Mouse (Mus musculus) MEL (cell line): ENCODE measurements around the gene Spsb1. TPM values are rescaled to one million over a fixed set of nuclear protein-coding genes. Genes with fewer than 3 reads are reported as not detected.

ENCODE experiments used
- DNase-seq: peaks from one replicate; pipeline ENCODE4 v3.0.0; 2011; ENCODE audit warnings: low read depth, low spot score
- H3K27ac ChIP-seq: 2 replicates; pipeline ENCODE4 v1.5.1; 2012; ENCODE audit warnings: low read depth, mild to moderate bottlenecking, control low read depth, low read length, moderate library complexity; ENCODE audit not compliant: control insufficient read depth
- H3K27me3 ChIP-seq, 2 experiments: fragments of 150-350 bp in 1 of 2; sonication (generic) in 1 of 2; 2 replicates each; pipeline ENCODE4 v1.6.1; 2012; ENCODE audit warnings: low read length in 2 of 2, mild to moderate bottlenecking in 2 of 2, improper control_type of control experiment in 1 of 2, moderate library complexity in 1 of 2; ENCODE audit not compliant: insufficient read depth in 2 of 2, control insufficient read depth in 1 of 2
- H3K36me3 ChIP-seq, 2 experiments: 2 replicates each; pipeline ENCODE4 v1.6.1; 2012 to 2014; ENCODE audit warnings: low read length in 2 of 2, improper control_type of control experiment in 1 of 2, inconsistent platforms in 1 of 2, mild to moderate bottlenecking in 1 of 2; ENCODE audit not compliant: insufficient read depth in 2 of 2, control insufficient read depth in 1 of 2
- H3K4me1 ChIP-seq, 2 experiments: fragments of 150-350 bp in 1 of 2; sonication (generic) in 1 of 2; 2 replicates each; pipeline ENCODE4 v1.6.1; 2012; ENCODE audit warnings: low read length in 2 of 2, improper control_type of control experiment in 1 of 2, mild to moderate bottlenecking in 1 of 2; ENCODE audit not compliant: insufficient read depth in 2 of 2, control insufficient read depth in 1 of 2
- H3K4me3 ChIP-seq, 2 experiments: fragments of 150-350 bp in 1 of 2; sonication (generic) in 1 of 2; 2 replicates each; pipeline ENCODE4 v1.5.1; 2012; ENCODE audit warnings: low read depth in 2 of 2, low read length in 2 of 2, mild to moderate bottlenecking in 2 of 2, moderate library complexity in 2 of 2, control low read depth in 1 of 2, improper control_type of control experiment in 1 of 2; ENCODE audit not compliant: control insufficient read depth in 1 of 2, insufficient read depth in 1 of 2
- H3K79me2 ChIP-seq: 2 replicates; pipeline ENCODE4 v1.6.1; 2012; ENCODE audit warnings: mild to moderate bottlenecking, low read length, moderate library complexity; ENCODE audit not compliant: control insufficient read depth, poor library complexity, insufficient read depth
- H3K9ac ChIP-seq: 2 replicates; pipeline ENCODE4 v1.6.1; 2012; ENCODE audit warnings: low read depth, mild to moderate bottlenecking, control low read depth, low read length, moderate library complexity; ENCODE audit not compliant: control insufficient read depth, poor library complexity, severe bottlenecking
- H3K9me3 ChIP-seq: fragments of 150-350 bp; sonication (generic); replicated peaks from 2 replicates; pipeline ENCODE4 v1.6.1; 2012; ENCODE audit warnings: mild to moderate bottlenecking, low read length, improper control_type of control experiment, moderate library complexity; ENCODE audit not compliant: insufficient read depth
- CHD2 ChIP-seq: IDR thresholded peaks from 2 replicates; pipeline ENCODE4 v1.6.1; 2011; ENCODE audit warnings: low read length, improper control_type of control experiment
- ELF1 ChIP-seq: IDR thresholded peaks from 2 replicates; pipeline ENCODE4 v1.6.1; 2014; ENCODE audit warnings: low read depth, mild to moderate bottlenecking, inconsistent platforms, low read length, improper control_type of control experiment, moderate library complexity
- EP300 ChIP-seq, 2 experiments: IDR thresholded peaks; 2 replicates each; pipeline ENCODE4 v1.6.1; 2011; ENCODE audit warnings: improper control_type of control experiment in 2 of 2, low read length in 2 of 2, low read depth in 1 of 2, mild to moderate bottlenecking in 1 of 2
- ETS1 ChIP-seq: IDR thresholded peaks from 2 replicates; pipeline ENCODE4 v1.6.1; 2012; ENCODE audit warnings: low read depth, mild to moderate bottlenecking, inconsistent platforms, low read length, improper control_type of control experiment, moderate library complexity
- GATA1 ChIP-seq: IDR thresholded peaks from 2 replicates; pipeline ENCODE4 v1.6.1; 2011; ENCODE audit warnings: low read depth, low read length, improper control_type of control experiment
- MAFK ChIP-seq: IDR thresholded peaks from 2 replicates; pipeline ENCODE4 v1.6.1; 2011; ENCODE audit warnings: low read depth, mild to moderate bottlenecking, low read length, improper control_type of control experiment, borderline replicate concordance
- MAX ChIP-seq: IDR thresholded peaks from 2 replicates; pipeline ENCODE4 v1.6.1; 2011; ENCODE audit warnings: low read length, improper control_type of control experiment
- MAZ ChIP-seq: IDR thresholded peaks from 2 replicates; pipeline ENCODE4 v1.6.1; 2012; ENCODE audit warnings: low read depth, mild to moderate bottlenecking, inconsistent platforms, low read length, improper control_type of control experiment
- POLR2A ChIP-seq, 2 experiments: IDR thresholded peaks; 2 replicates each; pipeline ENCODE4 v1.6.1; 2011 to 2012; ENCODE audit warnings: low read length in 2 of 2, mild to moderate bottlenecking in 2 of 2, control low read depth in 1 of 2, improper control_type of control experiment in 1 of 2, low read depth in 1 of 2, moderate library complexity in 1 of 2; ENCODE audit not compliant: control insufficient read depth in 1 of 2, insufficient read depth in 1 of 2, poor library complexity in 1 of 2
- RAD21 ChIP-seq: IDR thresholded peaks from 2 replicates; pipeline ENCODE4 v1.6.1; 2011; ENCODE audit warnings: mild to moderate bottlenecking, low read depth, low read length, improper control_type of control experiment
- TCF12 ChIP-seq: IDR thresholded peaks from 2 replicates; pipeline ENCODE4 v1.6.1; 2014; ENCODE audit warnings: low read depth, mild to moderate bottlenecking, inconsistent platforms, low read length, improper control_type of control experiment, moderate library complexity
- ZKSCAN1 ChIP-seq: IDR thresholded peaks from 2 replicates; pipeline ENCODE4 v1.6.1; 2012; ENCODE audit warnings: low read depth, mild to moderate bottlenecking, inconsistent platforms, low read length, improper control_type of control experiment, moderate library complexity
- ZNF384 ChIP-seq: IDR thresholded peaks from 2 replicates; pipeline ENCODE4 v1.6.1; 2012; ENCODE audit warnings: low read depth, mild to moderate bottlenecking, inconsistent platforms, low read length, improper control_type of control experiment
- polyA plus RNA-seq, 2 experiments: library from polyadenylated mRNA; stranded (reverse) in 1 of 2; unstranded in 1 of 2; fragments of >175 nt in 1 of 2; fragments of >200 nt in 1 of 2; gene quantifications; 2 replicates each; pipeline versions ENCODE4 v1.2.1 to v1.2.4; 2012; ENCODE audit warnings: low replicate concordance in 2 of 2, low read depth in 1 of 2; ENCODE audit not compliant: insufficient read length in 2 of 2, insufficient read depth in 1 of 2, missing spikeins in 1 of 2
- total RNA-seq: library from RNA; depleted of rRNA; stranded (reverse); fragments of 300-350 nt; gene quantifications from 2 replicates; pipeline ENCODE4 v1.2.3, GENCODE M21; 2012

The Spsb1 gene
- total and polyA plus RNA-seq, 3 experiments = 0.12 to 0.25 TPM; not detected in 1

GRCm38 (mm10) chr4:149920886-149921285, 34.0 kb downstream of the Spsb1 start:
- H3K27me3 ChIP-seq = peaks cover 0 to 3% of the 10 kb centered on the region in 2 experiments; a peak in 2 of 4 replicates
- H3K4me1 ChIP-seq = no peaks in the 10 kb centered on the region
- H3K27ac ChIP-seq = no peak overlapping the region
- H3K79me2 ChIP-seq = no peaks in the 10 kb centered on the region
- H3K9me3 ChIP-seq = no peaks in the 10 kb centered on the region
- no peak overlapping the region for H3K9ac ChIP-seq
- no peaks in the 10 kb centered on the region for H3K36me3 ChIP-seq
- DNase-seq = no peak
- no peak for TF ChIP-seq MAZ
- no peak overlapping the region for H3K4me3 ChIP-seq

GRCm38 (mm10) chr4:149918455-149919070, 36.3 kb downstream of the Spsb1 start:
- Histone ChIP-seq H3K27me3 (peaks cover 0 to 4% of the 10 kb centered on the region in 2 experiments; a peak in 1 of 4 replicates), H3K9me3 (no peaks in the 10 kb centered on the region), H3K79me2 (no peaks in the 10 kb centered on the region), H3K27ac (no peak overlapping the region), H3K4me1 (no peaks in the 10 kb centered on the region), H3K4me3 (no peak overlapping the region), H3K9ac (no peak overlapping the region), H3K36me3 (no peaks in the 10 kb centered on the region)
- no peak for DNase-seq
- no peak for TF ChIP-seq CHD2
- no peak for TF ChIP-seq GATA1
- no peak for TF ChIP-seq ZKSCAN1

GRCm38 (mm10) chr4:149916831-149917230, 38.0 kb downstream of the Spsb1 start:
- Histone ChIP-seq H3K36me3 (no peaks in the 10 kb centered on the region), H3K27me3 (peaks cover 0 to 4% of the 10 kb centered on the region in 2 experiments; a peak in 1 of 4 replicates), H3K27ac (no peak overlapping the region), H3K79me2 (no peaks in the 10 kb centered on the region), H3K9me3 (no peaks in the 10 kb centered on the region), H3K4me1 (no peaks in the 10 kb centered on the region), H3K9ac (no peak overlapping the region), H3K4me3 (no peak overlapping the region)
- TF ChIP-seq ELF1 (no peak), RAD21 (no peak), MAFK (no peak), ZNF384 (no peak), EP300 (IDR thresholded peaks at IDR 0.05; ENCODE audit: low read depth in 1 of 2, low read length in 2 of 2) (no peak), MAX (no peak), TCF12 (no peak), POLR2A (IDR thresholded peaks at IDR 0.05; ENCODE audit: control insufficient read depth in 1 of 2, insufficient read depth in 1 of 2, low read depth in 1 of 2, low read length in 2 of 2, poor library complexity in 1 of 2) (no peak), ETS1 (no peak)
- DNase-seq = no peak
